Mouse (Mus musculus) heart, embryonic 11.5 days (tissue): Measurements from ENCODE around the gene Olfr733. TPM values are rescaled to one million over a fixed set of nuclear protein-coding genes. Genes with fewer than 3 reads are reported as not detected.

Experiments
- ATAC-seq: fragments of 200-750 bp; cut with Nextera tagmentation; replicated peaks from 2 replicates; pipeline ENCODE4 v1.8.0; 2017; ENCODE audit warnings: moderate library complexity; ENCODE audit not compliant: insufficient number of reproducible peaks, low FRiP score, low TSS enrichment
- H3K27ac ChIP-seq: fragments of 300-500 bp; sonication (generic); 2 replicates; pipeline ENCODE4 v1.5.1; 2014; ENCODE audit warnings: mild to moderate bottlenecking, low read depth, low read length
- H3K27me3 ChIP-seq: fragments of 300-500 bp; sonication (generic); 2 replicates; pipeline ENCODE4 v1.6.1; 2014; ENCODE audit warnings: mild to moderate bottlenecking, low read length, mixed read lengths; ENCODE audit not compliant: control insufficient read depth, insufficient read depth
- H3K36me3 ChIP-seq: fragments of 300-500 bp; sonication (generic); 2 replicates; pipeline ENCODE4 v1.6.1; 2014; ENCODE audit warnings: mild to moderate bottlenecking, low read length, moderate library complexity, mixed read lengths; ENCODE audit not compliant: control insufficient read depth, insufficient read depth
- H3K4me1 ChIP-seq: fragments of 300-500 bp; sonication (generic); 2 replicates; pipeline ENCODE4 v1.6.1; 2014; ENCODE audit warnings: low read length; ENCODE audit not compliant: control insufficient read depth, insufficient read depth
- H3K4me2 ChIP-seq: fragments of 300-500 bp; sonication (generic); 2 replicates; pipeline ENCODE4 v1.6.1; 2014; ENCODE audit warnings: mild to moderate bottlenecking, moderate library complexity
- H3K4me3 ChIP-seq: fragments of 300-500 bp; sonication (generic); 2 replicates; pipeline ENCODE4 v1.5.1; 2014; ENCODE audit warnings: low read depth, low read length
- H3K9ac ChIP-seq: fragments of 300-500 bp; sonication (generic); 2 replicates; pipeline ENCODE4 v1.6.1; 2014; ENCODE audit warnings: mild to moderate bottlenecking, low read depth, low read length, moderate library complexity
- H3K9me3 ChIP-seq: fragments of 300-500 bp; sonication (generic); replicated peaks from 2 replicates; pipeline ENCODE4 v1.6.1; 2016; ENCODE audit warnings: low read length; ENCODE audit not compliant: control insufficient read depth
- WGBS: fragments of 180-500 bp; shearing (Covaris S2); extraction: QIAGEN DNeasy Blood & Tissue Kit; methylation state at CpG from one replicate; pipeline ENCODE4 v1.1.7; 2014; ENCODE audit not compliant: insufficient replicate concordance; 5-methylcytosine and 5-hydroxymethylcytosine counted together
- polyA plus RNA-seq: library from polyadenylated mRNA; unstranded; fragments of >200 nt; fragmentation: Nextera tagmentation; extraction: Ambion mirVana; gene quantifications from 2 replicates; pipeline ENCODE4 v1.2.1, GENCODE M21; 2014

Gene Olfr733
- not detected in 2 replicates for polyA plus RNA-seq

GRCm38 (mm10) chr14:50301422-50301821 lies at the start of gene Olfr733:
Gene Olfr733 (minus strand): TSS chr14:50301522.
- H3K9me3 ChIP-seq = no peaks in the 10 kb centered on the region
- H3K4me3 ChIP-seq = no peak within 1 kb of the TSS
- no peak within 1 kb of the TSS for H3K4me2 ChIP-seq
- H3K27me3 ChIP-seq = no peaks in the 10 kb centered on the region
- H3K9ac ChIP-seq = no peak within 1 kb of the TSS
- H3K36me3 ChIP-seq = no peaks in the 10 kb centered on the region
- no peak within 1 kb of the TSS for H3K27ac ChIP-seq
- H3K4me1 ChIP-seq = no peaks in the 10 kb centered on the region
- ATAC-seq = no peak

DNA sequence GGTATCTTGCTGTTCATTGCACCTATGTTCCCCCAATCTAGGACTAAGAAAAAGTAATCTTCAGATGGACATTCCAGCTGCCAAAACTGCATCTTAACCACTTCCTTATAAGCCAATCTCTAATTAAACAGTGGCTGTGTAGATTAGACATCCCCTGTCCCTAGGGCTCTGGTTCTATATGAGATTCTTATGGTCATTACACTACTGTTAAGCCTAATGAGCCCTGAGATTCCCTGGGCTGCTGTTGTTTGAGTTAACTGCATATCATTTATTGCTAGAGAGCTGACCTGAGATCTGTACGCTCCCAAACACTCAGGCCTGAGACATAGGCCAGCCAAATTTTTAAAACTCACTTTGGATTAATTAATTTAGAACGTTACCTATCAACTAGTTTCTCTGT lies 47.5 kb upstream of the Olfr733 start, which contains the start of gene Olfr735:
TSS of gene Olfr735 (minus strand) at position 77 of the 400 bp plus-strand sequence.
- no peaks in the 10 kb centered on the region for H3K36me3 ChIP-seq
- no peak within 1 kb of the TSS for H3K4me2 ChIP-seq
- no peaks in the 10 kb centered on the region for H3K9me3 ChIP-seq
- H3K27me3 ChIP-seq = no peaks in the 10 kb centered on the region
- no peaks in the 10 kb centered on the region for H3K4me1 ChIP-seq
- H3K9ac ChIP-seq = no peak within 1 kb of the TSS
- H3K27ac ChIP-seq = no peak within 1 kb of the TSS
- no peak within 1 kb of the TSS for H3K4me3 ChIP-seq
- ATAC-seq = no peak
- WGBS = 90% methylated on average over 2 of the region's 2 CpGs

GRCm38 (mm10) chr14:50326661-50327060 lies 25.3 kb upstream of the Olfr733 start, which contains the start of gene Olfr734:
Gene Olfr734 (minus strand): TSS chr14:50326761.
- Histone ChIP-seq H3K9ac (no peak within 1 kb of the TSS), H3K4me3 (no peak within 1 kb of the TSS), H3K27me3 (no peaks in the 10 kb centered on the region), H3K9me3 (no peaks in the 10 kb centered on the region), H3K36me3 (no peaks in the 10 kb centered on the region), H3K4me1 (no peaks in the 10 kb centered on the region), H3K27ac (no peak within 1 kb of the TSS), H3K4me2 (no peak within 1 kb of the TSS)
- WGBS = 71% methylated on average over 1 of the region's 1 CpGs
- no peak for ATAC-seq

DNA sequence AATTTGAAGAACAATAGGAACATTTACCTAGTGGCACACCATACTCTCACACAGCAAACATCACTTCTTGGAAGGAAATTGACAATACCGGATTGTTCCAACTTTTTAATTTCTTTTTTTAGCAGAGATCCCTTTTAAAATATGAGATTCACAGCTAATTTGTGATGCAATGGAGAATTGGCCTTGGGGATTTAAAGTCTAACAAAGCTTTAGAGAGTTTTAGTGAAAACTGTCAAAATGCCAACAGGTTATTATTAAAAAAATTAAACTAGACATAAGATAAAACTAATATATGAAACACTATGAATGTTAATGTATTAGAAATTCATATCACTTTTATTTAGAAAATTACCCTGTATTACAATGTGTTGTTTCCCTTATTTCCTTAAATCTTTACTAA lies 17.2 kb downstream of the Olfr733 start, which contains the start of gene Olfr732:
TSS of gene Olfr732 (minus strand) at position 101 of the 400 bp plus-strand sequence.
- no peak for ATAC-seq
- Histone ChIP-seq H3K9ac (no peak within 1 kb of the TSS), H3K36me3 (no peaks in the 10 kb centered on the region), H3K9me3 (no peaks in the 10 kb centered on the region), H3K4me2 (no peak within 1 kb of the TSS), H3K27ac (no peak within 1 kb of the TSS), H3K4me3 (no peak within 1 kb of the TSS), H3K27me3 (no peaks in the 10 kb centered on the region), H3K4me1 (no peaks in the 10 kb centered on the region)
- WGBS = 82% methylated on average over 1 of the region's 1 CpGs

Other genes starting within 250 kb of the Olfr733 start
- not detected in 2 replicates for gene Olfr726, start 210.6 kb downstream of the Olfr733 start, polyA plus RNA-seq
- not detected in 2 replicates for gene Olfr727, start 178.3 kb downstream of the Olfr733 start, polyA plus RNA-seq
- not detected in 2 replicates for gene Olfr728, start 158.8 kb downstream of the Olfr733 start, polyA plus RNA-seq
- not detected in 2 replicates for gene Olfr729, start 148.6 kb downstream of the Olfr733 start, polyA plus RNA-seq
- not detected in 2 replicates for gene Olfr730, start 113.3 kb downstream of the Olfr733 start, polyA plus RNA-seq
- not detected in 2 replicates for gene Olfr731, start 59.7 kb downstream of the Olfr733 start, polyA plus RNA-seq
- gene Olfr732, start 17.3 kb downstream of the Olfr733 start, polyA plus RNA-seq = not detected in 2 replicates
- not detected in 2 replicates for gene Olfr734, start 25.2 kb upstream of the Olfr733 start, polyA plus RNA-seq
- not detected in 2 replicates for gene Olfr735, start 47.4 kb upstream of the Olfr733 start, polyA plus RNA-seq
- gene Tlr11, start 56.4 kb upstream of the Olfr733 start, polyA plus RNA-seq = not detected in 2 replicates
- not detected in 2 replicates for gene Olfr736, start 79.6 kb upstream of the Olfr733 start, polyA plus RNA-seq
- gene Olfr738, start 106.0 kb upstream of the Olfr733 start, polyA plus RNA-seq = not detected in 2 replicates
- gene Olfr739, start 117.1 kb upstream of the Olfr733 start, polyA plus RNA-seq = not detected in 2 replicates
- not detected in 2 replicates for gene Olfr740, start 144.0 kb upstream of the Olfr733 start, polyA plus RNA-seq
- not detected in 2 replicates for gene Olfr741, start 171.2 kb upstream of the Olfr733 start, polyA plus RNA-seq
- not detected in 2 replicates for gene Olfr742, start 202.1 kb upstream of the Olfr733 start, polyA plus RNA-seq
- gene Olfr743, start 220.3 kb upstream of the Olfr733 start, polyA plus RNA-seq = not detected in 2 replicates